Mouse (Mus musculus): ENCODE measurements around the gene Stap2.

DNA sequence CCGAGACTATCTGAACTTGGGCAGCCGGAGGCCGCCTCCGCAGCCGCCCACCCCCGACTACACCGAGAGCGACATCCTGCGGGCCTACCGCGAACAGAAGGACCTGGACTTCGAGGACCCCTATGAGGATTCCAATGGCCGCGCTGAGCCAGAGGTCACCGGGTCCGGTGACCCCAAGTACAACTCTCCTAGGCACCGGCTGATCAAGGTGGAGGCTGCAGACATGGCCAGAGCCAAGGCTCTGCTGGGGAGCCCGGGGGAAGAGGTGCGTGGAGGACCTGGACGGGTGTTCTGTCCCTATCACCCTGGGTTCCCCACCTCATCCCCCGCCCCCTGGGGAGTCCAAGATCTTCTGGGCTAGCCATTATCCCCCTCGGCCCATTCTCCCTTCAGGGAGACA, 33.9 kb downstream of the Stap2 start:
- TF ChIP-seq GATA1 (IDR thresholded peaks at IDR 0.05; ENCODE audit: low read length) (no peak), TAL1 (IDR thresholded peaks at IDR 0.05; ENCODE audit: low read length) (no peak)
